Mouse (Mus musculus): ENCODE data around the gene Dnah12.

DNA sequence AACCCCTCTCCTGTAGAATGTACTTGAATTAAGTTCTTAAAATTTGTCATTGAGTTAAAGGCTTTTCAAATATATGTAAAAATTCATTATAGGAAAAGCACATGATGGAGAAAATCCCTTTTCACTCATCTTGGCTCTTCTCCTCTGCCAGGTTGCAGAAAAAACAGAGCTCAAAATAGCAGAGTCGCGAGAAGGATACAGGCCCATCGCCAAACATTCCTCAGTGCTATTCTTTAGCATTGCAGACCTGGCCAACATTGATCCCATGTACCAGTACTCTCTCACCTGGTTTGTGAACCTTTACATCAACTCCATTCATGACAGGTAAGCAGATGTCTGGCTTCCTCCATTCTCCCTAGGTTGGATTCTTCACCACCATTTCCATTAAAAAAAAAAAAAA, 165.9 kb downstream of the Dnah12 start:
- TF ChIP-seq CTCF (IDR thresholded peaks at IDR 0.05; ENCODE audit: low read depth, low read length) (no peak), POLR2A (IDR thresholded peaks at IDR 0.05; ENCODE audit: extremely low read depth, insufficient read depth, low read length) (no peak)
